Mouse (Mus musculus): Measurements from ENCODE around the gene Plekha7.

The Plekha7 gene

GRCm38 (mm10) chr7:116187521-116187920, 120.7 kb downstream of the Plekha7 start:
- no peak for DNase-seq (ENCODE audit: low spot score in 2 of 2)

- no peak for DNase-seq (ENCODE audit: low spot score in 2 of 2)
Measured at GRCm38 (mm10) chr7:116186847-116187246, 121.3 kb downstream of the Plekha7 start.

GRCm38 (mm10) chr7:116186156-116186555, 122.0 kb downstream of the Plekha7 start:
- DNase-seq (ENCODE audit: low spot score in 2 of 2) = peak in 1 of 2 experiments; percentile 47

- no peak for DNase-seq (ENCODE audit: low spot score in 2 of 2)
Measured at GRCm38 (mm10) chr7:116184358-116185057, 123.7 kb downstream of the Plekha7 start.

- DNase-seq (ENCODE audit: low spot score in 2 of 2) = no peak
Measured at GRCm38 (mm10) chr7:116182451-116182850, 125.7 kb downstream of the Plekha7 start.

- peak in 1 of 2 experiments; percentile 32 for DNase-seq (ENCODE audit: low spot score in 2 of 2)
Measured at GRCm38 (mm10) chr7:116181444-116181946, 126.7 kb downstream of the Plekha7 start.

- no peak for DNase-seq (ENCODE audit: low spot score in 2 of 2)
Measured at GRCm38 (mm10) chr7:116178916-116179315, 129.3 kb downstream of the Plekha7 start.

GRCm38 (mm10) chr7:116172774-116173173, 135.4 kb downstream of the Plekha7 start:
- DNase-seq (ENCODE audit: low spot score in 2 of 2) = no peak

GRCm38 (mm10) chr7:116169426-116169825, 138.8 kb downstream of the Plekha7 start:
- DNase-seq (ENCODE audit: low spot score in 2 of 2) = no peak

GRCm38 (mm10) chr7:116168224-116168623, 140.0 kb downstream of the Plekha7 start:
- no peak for DNase-seq (ENCODE audit: low spot score in 2 of 2)

GRCm38 (mm10) chr7:116164232-116164631, 143.9 kb downstream of the Plekha7 start:
- no peak for DNase-seq (ENCODE audit: low spot score in 2 of 2)

GRCm38 (mm10) chr7:116161544-116161943, 146.6 kb downstream of the Plekha7 start:
- DNase-seq (ENCODE audit: low spot score in 2 of 2) = peak in 1 of 2 experiments; percentile 34

GRCm38 (mm10) chr7:116156894-116157143, 151.4 kb downstream of the Plekha7 start:
- DNase-seq (ENCODE audit: low spot score in 2 of 2) = no peak

GRCm38 (mm10) chr7:116156072-116156893, 151.9 kb downstream of the Plekha7 start:
- DNase-seq (ENCODE audit: low spot score in 2 of 2) = no peak

- DNase-seq (ENCODE audit: low spot score in 2 of 2) = no peak
Measured at GRCm38 (mm10) chr7:116153781-116154368, 154.3 kb downstream of the Plekha7 start.

- DNase-seq (ENCODE audit: low spot score in 2 of 2) = no peak
Measured at GRCm38 (mm10) chr7:116149568-116149967, 158.6 kb downstream of the Plekha7 start.

- DNase-seq (ENCODE audit: low spot score in 2 of 2) = no peak
Measured at GRCm38 (mm10) chr7:116147114-116147513, 161.1 kb downstream of the Plekha7 start.

- DNase-seq (ENCODE audit: low spot score in 2 of 2) = no peak
Measured at GRCm38 (mm10) chr7:116145030-116145429, 163.1 kb downstream of the Plekha7 start.

GRCm38 (mm10) chr7:116137671-116138070, 170.5 kb downstream of the Plekha7 start:
- DNase-seq (ENCODE audit: low spot score in 2 of 2) = no peak

- no peak for DNase-seq (ENCODE audit: low spot score in 2 of 2)
Measured at GRCm38 (mm10) chr7:116137149-116137548, 171.0 kb downstream of the Plekha7 start.

- DNase-seq (ENCODE audit: low spot score in 2 of 2) = peak in 1 of 2 experiments; percentile 24
Measured at GRCm38 (mm10) chr7:116134413-116135292, 173.5 kb downstream of the Plekha7 start.

- DNase-seq (ENCODE audit: low spot score in 2 of 2) = peak; percentile 45 to 86
Measured at GRCm38 (mm10) chr7:116132078-116132477, 176.1 kb downstream of the Plekha7 start.

All from left cerebral cortex, adult 9 months (tissue).